Mouse (Mus musculus): Measurements from ENCODE around the gene Cpne2.

- TF ChIP-seq CTCF (IDR thresholded peaks at IDR 0.05; ENCODE audit: low read depth, low read length) (no peak), POLR2A (IDR thresholded peaks at IDR 0.05; ENCODE audit: borderline replicate concordance, low read depth, low read length) (no peak)
These were observed 5.6 kb upstream of the Cpne2 start for GRCm38 (mm10) chr8:94527178-94527577.

Data from bone marrow macrophage, adult 2 months (primary cell).